Mouse (Mus musculus) frontal cortex, adult 2 months (tissue): ENCODE data around the gene Gm28360. TPM values are rescaled to one million over a fixed set of nuclear protein-coding genes. Genes with fewer than 3 reads are reported as not detected.
"Not testable (repeated sequence)": the region's sequence is repeated elsewhere in the genome, so short reads cannot be mapped to it uniquely, and the experiment has no call there.

Source experiments
- DNase-seq, 2 experiments: peaks; one replicate each; pipeline ENCODE4 v3.0.0; 2022; ENCODE audit warnings: low spot score in 1 of 2; ENCODE audit errors: extremely low spot score in 1 of 2
- polyA plus RNA-seq: library from polyadenylated mRNA; depleted of rRNA; stranded (reverse); fragments of >200 nt; gene quantifications from 2 replicates; pipeline ENCODE4 v1.2.3, GENCODE M21; 2012; rRNA removed

The Gm28360 gene
- not detected in 2 replicates for polyA plus RNA-seq

- not testable (repeated sequence) for DNase-seq
Observed at GRCm38 (mm10) chr1:117829781-117830180, at the start of gene Gm28360. Gene Gm28360, plus strand, starts transcription at chr1:117830081.

GRCm38 (mm10) chr1:117780833-117781232 is 49.0 kb upstream of the Gm28360 start, which contains the start of gene B020011L13Rik:
Gene B020011L13Rik, plus strand, starts transcription at chr1:117781133.
- DNase-seq = not testable (repeated sequence)

DNA sequence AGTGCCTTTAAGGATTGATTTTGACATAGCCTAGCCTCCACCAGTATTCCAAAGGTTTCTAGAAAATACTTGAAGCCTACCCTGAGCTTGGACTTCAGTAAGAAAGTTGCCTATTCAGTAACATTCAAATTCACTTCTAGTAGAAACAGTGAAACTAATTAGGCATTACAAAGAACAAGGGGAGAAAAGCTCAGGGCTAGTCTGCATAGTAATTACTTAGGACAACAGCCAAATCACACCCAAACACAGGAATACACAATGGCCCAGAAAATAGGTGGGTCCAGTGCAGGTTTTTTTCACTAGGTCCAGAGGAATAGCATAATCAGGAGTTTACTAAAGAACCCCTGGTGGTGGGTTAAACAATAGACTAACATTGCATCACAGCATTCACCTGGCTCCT is 13.6 kb upstream of the Gm28360 start:
- not testable (repeated sequence) for DNase-seq

GRCm38 (mm10) chr1:117851718-117852117 is 21.8 kb downstream of the Gm28360 start:
- DNase-seq = not testable (repeated sequence)

Other genes starting within 250 kb of the Gm28360 start
- gene Gm28363, start 132.9 kb upstream of the Gm28360 start, polyA plus RNA-seq = not detected in 2 replicates
- gene B020011L13Rik, start 48.9 kb upstream of the Gm28360 start, polyA plus RNA-seq = not detected in 2 replicates
- gene Gm28168, start 97.9 kb downstream of the Gm28360 start, polyA plus RNA-seq = not detected in 2 replicates
- gene Gm7145, start 135.9 kb downstream of the Gm28360 start, polyA plus RNA-seq = not detected in 2 replicates